Mouse (Mus musculus) inflammation-experienced regulatory T-cells, adult 16 weeks (primary cell): ENCODE measurements around the gene Fam240a. TPM values are rescaled to one million over a fixed set of nuclear protein-coding genes. Genes with fewer than 3 reads are reported as not detected.

Source experiments
- polyA plus RNA-seq: library from polyadenylated mRNA; unstranded; fragments of 100-300 nt; shearing (Covaris generic); gene quantifications from one replicate; pipeline ENCODE4 v1.2.1, GENCODE M21; 2017

Fam240a gene
- not detected for polyA plus RNA-seq

DNA sequence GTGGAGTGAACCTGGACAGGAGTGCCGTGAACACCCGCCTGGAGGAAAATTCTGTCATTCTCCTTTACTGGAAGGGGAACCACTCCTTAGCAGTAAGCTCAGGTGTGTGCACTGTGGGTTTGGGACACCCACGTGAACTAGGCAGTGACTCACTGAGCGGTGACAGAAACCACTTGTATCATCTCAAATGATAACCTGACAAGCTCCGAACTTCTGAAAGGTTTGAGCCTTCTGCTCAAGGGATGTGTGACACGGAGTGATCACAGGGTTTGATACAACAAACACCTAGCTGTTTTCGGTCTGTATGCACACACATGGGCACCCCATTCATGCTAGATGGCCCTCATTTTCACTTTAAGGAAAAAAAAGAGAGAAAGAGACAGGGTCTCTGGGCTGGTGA, at the start of gene Fam240a:
Fam240a (minus strand) TSS at position 76 of the 400 bp plus-strand sequence.

DNA sequence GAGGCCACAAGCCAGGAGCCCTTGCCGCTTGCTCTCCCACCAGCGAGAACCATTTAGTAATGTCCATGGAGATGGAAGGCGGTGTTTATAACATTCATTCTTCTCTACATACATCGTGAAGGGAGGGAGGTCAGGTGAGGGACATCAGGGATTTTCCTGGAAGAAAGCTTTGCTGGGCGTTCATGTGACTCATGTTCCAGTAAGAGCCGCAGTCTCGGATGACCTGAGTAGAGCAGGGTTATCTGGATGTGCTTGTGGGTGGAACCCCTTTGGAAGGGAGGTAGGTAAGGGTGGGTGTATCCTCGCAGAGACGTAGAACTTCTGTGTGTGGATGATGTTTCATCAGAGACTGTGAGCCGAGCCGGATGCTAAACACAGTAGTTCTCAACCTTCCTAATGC, 34.7 kb upstream of the Fam240a start, which contains the start of gene Lrrc2:
Lrrc2 (plus strand) TSS at position 149 of the 400 bp plus-strand sequence.

DNA sequence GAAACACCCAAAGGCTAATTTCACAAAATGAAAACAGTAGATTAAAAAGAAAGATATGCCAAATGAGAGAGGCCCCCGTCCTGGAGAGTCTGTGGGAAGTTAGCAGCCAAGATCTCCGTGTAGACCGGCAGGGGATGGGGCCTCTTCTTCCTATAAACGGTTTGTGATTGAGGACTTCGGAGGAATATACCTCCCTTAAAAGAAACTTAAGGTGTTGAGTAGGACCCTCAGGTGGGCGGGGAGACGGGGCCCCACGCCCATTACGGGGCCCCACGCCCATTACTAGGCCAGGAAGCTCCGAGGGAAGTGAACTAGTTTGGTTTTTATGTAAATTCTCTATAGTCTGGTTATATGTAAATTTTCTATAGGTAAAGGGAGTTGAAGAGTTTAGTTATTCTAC, 29.3 kb upstream of the Fam240a start, which contains the start of gene Tdgf1:
Tdgf1 (minus strand) TSS at position 233 of the 400 bp plus-strand sequence.

DNA sequence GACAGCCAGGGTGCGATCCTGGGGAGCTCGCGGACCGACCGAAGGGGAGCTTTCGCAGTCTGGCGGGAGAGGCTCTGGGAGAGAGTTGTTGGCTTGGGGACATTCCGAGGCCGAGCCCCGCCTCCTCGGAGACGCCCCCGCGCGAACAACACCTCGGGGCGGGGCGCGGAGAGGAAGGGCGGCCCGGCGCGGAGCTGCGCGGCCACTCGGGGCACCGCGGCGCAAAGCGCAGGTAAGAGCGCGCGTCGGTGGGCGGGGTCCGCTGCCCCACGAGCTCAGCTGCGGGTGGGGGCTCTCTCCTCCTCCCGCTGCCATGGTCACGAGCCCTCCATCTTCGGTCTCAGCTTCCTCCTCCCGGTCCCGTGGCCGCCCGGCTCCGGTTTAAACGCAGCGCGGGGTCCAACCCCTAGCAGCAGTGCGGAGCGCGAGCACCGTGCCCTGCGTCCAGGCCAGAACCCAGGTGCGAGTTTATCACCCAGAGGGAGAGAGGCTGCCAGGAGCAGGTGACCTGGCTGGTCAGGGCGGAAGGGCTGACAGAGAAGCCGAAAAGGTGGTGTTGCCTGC, 36.6 kb downstream of the Fam240a start, which contains the start of gene Tmie:
Tmie (minus strand) TSS at position 116 of the 564 bp plus-strand sequence.

GRCm38 (mm10) chr9:110879191-110879920, 37.3 kb downstream of the Fam240a start, which contains the start of gene Als2cl:
Als2cl (plus strand) TSS chr9:110879870.

Other genes with a start within 250 kb of the Fam240a start
- not detected for gene Myl3, start 175.0 kb downstream of the Fam240a start, polyA plus RNA-seq
- not detected for gene Pth1r, start 169.7 kb downstream of the Fam240a start, polyA plus RNA-seq
- not detected for gene Prss42, start 118.7 kb downstream of the Fam240a start, polyA plus RNA-seq
- not detected for gene Prss44, start 102.9 kb downstream of the Fam240a start, polyA plus RNA-seq
- gene Prss43, start 90.2 kb downstream of the Fam240a start, polyA plus RNA-seq = not detected
- gene Prss45, start 82.3 kb downstream of the Fam240a start, polyA plus RNA-seq = not detected
- not detected for gene Prss46, start 72.4 kb downstream of the Fam240a start, polyA plus RNA-seq
- gene Prss50, start 58.9 kb downstream of the Fam240a start, polyA plus RNA-seq = 0.60 TPM
- 40.7 TPM for gene Als2cl, start 37.0 kb downstream of the Fam240a start, polyA plus RNA-seq
- gene Tmie, start 36.7 kb downstream of the Fam240a start, polyA plus RNA-seq = 4.4 TPM
- gene Tdgf1, start 29.3 kb upstream of the Fam240a start, polyA plus RNA-seq = 1.5 TPM
- gene Lrrc2, start 34.7 kb upstream of the Fam240a start, polyA plus RNA-seq = not detected
- not detected for gene Rtp3, start 73.7 kb upstream of the Fam240a start, polyA plus RNA-seq
- gene Ltf, start 102.4 kb upstream of the Fam240a start, polyA plus RNA-seq = 0.21 TPM
- 20.8 TPM for gene Ccrl2, start 140.7 kb upstream of the Fam240a start, polyA plus RNA-seq
- 11.3 TPM for gene Lrrfip2, start 200.7 kb upstream of the Fam240a start, polyA plus RNA-seq